In the genomic region with DNA sequence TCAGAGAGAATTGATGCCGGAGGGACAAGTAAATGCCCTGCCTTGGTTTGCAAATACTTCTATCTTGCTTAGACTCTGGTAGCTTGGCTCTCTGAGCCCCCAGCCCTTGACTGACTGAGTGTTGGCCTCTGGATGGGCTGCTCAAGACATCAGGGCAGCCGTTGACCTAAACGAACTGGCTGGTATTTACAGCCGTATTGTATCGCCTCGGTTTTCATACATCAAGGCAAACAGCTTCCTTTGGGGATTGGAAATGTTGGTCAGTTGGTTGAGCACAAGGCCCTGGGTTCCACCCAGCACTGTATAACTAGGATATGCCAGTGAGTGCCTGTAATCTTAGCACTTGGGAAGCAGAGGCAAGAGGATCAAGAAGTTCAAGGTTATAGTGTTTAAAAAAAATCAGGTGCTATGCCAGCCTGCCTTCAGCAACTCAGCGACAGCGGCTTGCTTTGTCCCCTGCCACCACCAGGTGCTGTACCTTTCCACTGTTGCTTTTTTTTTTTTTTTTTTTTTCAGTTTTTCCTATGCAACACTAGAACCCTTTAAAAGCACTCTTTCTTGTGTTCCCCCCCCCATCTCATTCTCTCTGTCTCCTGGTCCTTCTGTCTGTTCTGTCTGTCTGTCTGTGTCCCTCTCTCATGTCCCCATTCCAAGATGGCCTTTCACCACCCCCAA, we compare ENCODE assay signal across 18 mouse cellular contexts.
DNase-seq lines count a peak whose midpoint lies in the region; ATAC-seq and TF ChIP-seq lines count a peak whose summit lies in the region.
"Had no signal": no experiment of that assay in that cellular context is flagged by ENCODE, and none has a peak within 500 bp of the region (broad histone marks: within the 10 kb centered on the region; RNA-seq: fewer than 3 reads in every experiment).

No protein-coding gene starts in this region.

- no peak; the same call in 1 of the 2 replicates for ATAC-seq in heart, embryonic 15.5 days (replicated peaks; ENCODE audit: insufficient number of reproducible peaks, insufficient read depth, low FRiP score, low read depth)
- ATAC-seq: hindbrain, postnatal 0 days; intestine, postnatal 0 days; lung, postnatal 0 days had no signal

- 78% methylated on average over 8 of the region's 8 CpGs for WGBS in heart, embryonic 15.5 days

- peaks cover 38% of the 10 kb centered on the region for H3K4me1 ChIP-seq in heart, embryonic 15.5 days (replicated peaks)
- H3K4me1 ChIP-seq: neural tube, embryonic 13.5 days had no signal

- intact Hi-C loops in gastrocnemius, adult 2 months (cut with DNase I) = no loop called here
- intact Hi-C loops in heart, postnatal 14 days (cut with DNase I) = no loop called here

- H3K4me2 ChIP-seq in heart, embryonic 15.5 days = no peak overlapping the region
- H3K4me2 ChIP-seq: limb, embryonic 15.5 days; midbrain, embryonic 12.5 days; neural tube, embryonic 13.5 days had no signal

- H3K27ac ChIP-seq in gastrocnemius, adult 2 months = peak overlapping the region; percentile 91
- H3K27ac ChIP-seq in heart, embryonic 15.5 days = peak overlapping the region; percentile 69
- H3K27ac ChIP-seq: hindbrain, postnatal 0 days; layer of hippocampus, adult 2 months; limb, embryonic 15.5 days; midbrain, embryonic 12.5 days; neural tube, embryonic 13.5 days had no signal

- H3K9me3 ChIP-seq in heart, embryonic 15.5 days (replicated peaks) = no peaks in the 10 kb centered on the region
- H3K9me3 ChIP-seq: forebrain, embryonic 10.5 days; limb, embryonic 15.5 days; midbrain, embryonic 12.5 days; neural tube, embryonic 13.5 days had no signal

- TF ChIP-seq CTCF in gastrocnemius, adult 2 months (IDR thresholded peaks at IDR 0.05) = peak; percentile 5; the same call in 1 of the 2 replicates

- H3K4me3 ChIP-seq in gastrocnemius, adult 2 months = no peak overlapping the region
- H3K4me3 ChIP-seq in heart, embryonic 15.5 days = no peak overlapping the region
- H3K4me3 ChIP-seq: forebrain, embryonic 10.5 days; layer of hippocampus, adult 2 months; limb, embryonic 15.5 days; midbrain, embryonic 12.5 days; neural tube, embryonic 13.5 days had no signal

- H3K9ac ChIP-seq in heart, embryonic 15.5 days = no peak overlapping the region
- H3K9ac ChIP-seq: limb, embryonic 15.5 days; midbrain, embryonic 12.5 days; neural tube, embryonic 13.5 days had no signal

- no peak for DNase-seq in gastrocnemius, adult 2 months
- DNase-seq in gastrocnemius, postnatal 10 days = no peak
- DNase-seq in heart, postnatal 14 days = no peak
- DNase-seq in thymus, postnatal 0 days (ENCODE audit: low spot score) = peak; percentile 68
- no peak for DNase-seq in thymus, adult 18-20 months
- no peak for DNase-seq in spleen, postnatal 36 days (ENCODE audit: low spot score in 2 of 2)
- DNase-seq: adrenal gland, adult 2 months; cerebellum, adult 2 months; cerebellum, postnatal 36 days had no signal

- no peaks in the 10 kb centered on the region for H3K36me3 ChIP-seq in heart, embryonic 15.5 days
- H3K36me3 ChIP-seq: forebrain, embryonic 10.5 days; limb, embryonic 15.5 days; midbrain, embryonic 12.5 days; neural tube, embryonic 13.5 days had no signal

- no peaks in the 10 kb centered on the region for H3K27me3 ChIP-seq in heart, embryonic 15.5 days
- H3K27me3 ChIP-seq: limb, embryonic 15.5 days; midbrain, embryonic 12.5 days; neural tube, embryonic 13.5 days had no signal
